Mouse (Mus musculus) lung, postnatal 0 days (tissue): ENCODE measurements around the gene Prss34.

Experiments used
- CTCF ChIP-seq: IDR thresholded peaks from 2 replicates; pipeline ENCODE4 v1.5.1; 2016; ENCODE audit warnings: antibody characterized with exemption, mild to moderate bottlenecking
- EP300 ChIP-seq: IDR thresholded peaks from 2 replicates; pipeline ENCODE4 v1.6.1; 2016; ENCODE audit warnings: antibody characterized with exemption, mild to moderate bottlenecking, control low read depth

GRCm38 (mm10) chr17:25322930-25323329 lies 24.7 kb downstream of the Prss34 start:
- TF ChIP-seq EP300 (no peak), CTCF (no peak)
